Mouse (Mus musculus) spleen, embryonic (tissue): ENCODE data around the gene 2010109A12Rik.

ENCODE experiments used
- CTCF ChIA-PET: fragments of 350-600 bp; sonication (Branson Sonifier 250); formaldehyde crosslinking; loops from one replicate; lab custom pipeline; 2022; lab: Charles Lee

2010109A12Rik gene

GRCm38 (mm10) chr5:93229527-93229926 is 23.2 kb downstream of the 2010109A12Rik start:
- CTCF ChIA-PET = no interaction called here

GRCm38 (mm10) chr5:93231721-93232120 is 25.4 kb downstream of the 2010109A12Rik start:
- CTCF ChIA-PET = no interaction called here

GRCm38 (mm10) chr5:93232838-93233237 is 26.5 kb downstream of the 2010109A12Rik start:
- CTCF ChIA-PET = interaction anchor here (1.0 to 1.6 kb wide), 2 partner anchors 22 to 25 kb away, joined by 3 read pairs; no protein-coding TSS in a partner anchor

GRCm38 (mm10) chr5:93234130-93234529 is 27.8 kb downstream of the 2010109A12Rik start:
- CTCF ChIA-PET = no interaction called here

- CTCF ChIA-PET = no interaction called here
Measured at GRCm38 (mm10) chr5:93234605-93235004, 28.3 kb downstream of the 2010109A12Rik start.

GRCm38 (mm10) chr5:93235888-93236287 is 29.6 kb downstream of the 2010109A12Rik start:
- CTCF ChIA-PET = no interaction called here

GRCm38 (mm10) chr5:93236541-93236940 is 30.2 kb downstream of the 2010109A12Rik start:
- CTCF ChIA-PET = no interaction called here

- CTCF ChIA-PET = interaction anchor here (0.6 kb wide), 1 partner anchor 66 kb away, joined by 3 read pairs; no protein-coding TSS in a partner anchor
Measured at GRCm38 (mm10) chr5:93239590-93240544, 33.5 kb downstream of the 2010109A12Rik start.

GRCm38 (mm10) chr5:93245280-93245679 is 39.0 kb downstream of the 2010109A12Rik start:
- CTCF ChIA-PET = no interaction called here

- CTCF ChIA-PET = no interaction called here
Measured at GRCm38 (mm10) chr5:93249940-93250578, 43.7 kb downstream of the 2010109A12Rik start.

GRCm38 (mm10) chr5:93251001-93251760 is 44.9 kb downstream of the 2010109A12Rik start:
- CTCF ChIA-PET = no interaction called here

- CTCF ChIA-PET = interaction anchor here (0.6 to 1.2 kb wide), 3 partner anchors 8 to 23 kb away, joined by 3 to 6 read pairs (median 5); no protein-coding TSS in a partner anchor
Measured at GRCm38 (mm10) chr5:93255759-93256265, 49.5 kb downstream of the 2010109A12Rik start.

- CTCF ChIA-PET = interaction anchor here (0.6 to 1.2 kb wide), 2 partner anchors 8 to 94 kb away, joined by 6 to 10 read pairs; no protein-coding TSS in a partner anchor
Measured at GRCm38 (mm10) chr5:93256820-93257405, 50.6 kb downstream of the 2010109A12Rik start.

- CTCF ChIA-PET = no interaction called here
Measured at GRCm38 (mm10) chr5:93259349-93259748, 53.0 kb downstream of the 2010109A12Rik start.

GRCm38 (mm10) chr5:93260983-93261382 is 54.7 kb downstream of the 2010109A12Rik start:
- CTCF ChIA-PET = interaction anchor here (0.6 kb wide), 1 partner anchor 753 kb away, joined by 3 read pairs; no protein-coding TSS in a partner anchor

GRCm38 (mm10) chr5:93262751-93263150 is 56.4 kb downstream of the 2010109A12Rik start:
- CTCF ChIA-PET = interaction anchor here (0.9 kb wide), 1 partner anchor 49 kb away, joined by 3 read pairs; no protein-coding TSS in a partner anchor
